Mouse (Mus musculus): ENCODE results near the gene Usf2.

DNA sequence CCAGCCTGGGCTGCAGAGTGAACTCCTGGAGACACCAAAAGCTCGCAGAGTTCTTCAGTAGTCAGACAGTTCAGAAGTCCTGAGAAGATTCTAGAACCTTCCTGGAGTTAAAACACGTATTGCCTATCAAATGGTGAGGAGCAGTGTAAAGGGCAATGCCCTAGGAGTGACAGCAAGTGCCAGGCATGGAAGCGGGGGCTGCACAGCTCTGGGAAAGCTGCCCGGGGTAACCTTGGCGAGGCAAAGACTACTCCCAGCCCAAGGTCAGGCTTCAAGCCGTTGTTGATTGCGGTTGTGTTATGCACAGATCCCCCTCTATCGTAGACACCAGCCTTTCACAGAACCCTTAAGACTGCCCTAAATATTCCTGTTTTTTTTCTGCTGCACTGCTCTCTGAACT is 12.0 kb upstream of the Usf2 start:
- no peak for TF ChIP-seq POLR2A (IDR thresholded peaks at IDR 0.05; ENCODE audit: insufficient read depth, low read depth, low read length)
- no peak for TF ChIP-seq CTCF (IDR thresholded peaks at IDR 0.05)
- TF ChIP-seq EP300 (IDR thresholded peaks at IDR 0.05; ENCODE audit: insufficient read depth, low read depth, low read length) = no peak
